Mouse (Mus musculus): Measurements from ENCODE around the gene Arl6ip1.
A peak's percentile ranks its signal among the peaks of the same experiment; 100 is the strongest.
"Not testable (repeated sequence)": the region's sequence is repeated elsewhere in the genome, so short reads cannot be mapped to it uniquely, and the experiment has no call there.

Gene Arl6ip1

DNA sequence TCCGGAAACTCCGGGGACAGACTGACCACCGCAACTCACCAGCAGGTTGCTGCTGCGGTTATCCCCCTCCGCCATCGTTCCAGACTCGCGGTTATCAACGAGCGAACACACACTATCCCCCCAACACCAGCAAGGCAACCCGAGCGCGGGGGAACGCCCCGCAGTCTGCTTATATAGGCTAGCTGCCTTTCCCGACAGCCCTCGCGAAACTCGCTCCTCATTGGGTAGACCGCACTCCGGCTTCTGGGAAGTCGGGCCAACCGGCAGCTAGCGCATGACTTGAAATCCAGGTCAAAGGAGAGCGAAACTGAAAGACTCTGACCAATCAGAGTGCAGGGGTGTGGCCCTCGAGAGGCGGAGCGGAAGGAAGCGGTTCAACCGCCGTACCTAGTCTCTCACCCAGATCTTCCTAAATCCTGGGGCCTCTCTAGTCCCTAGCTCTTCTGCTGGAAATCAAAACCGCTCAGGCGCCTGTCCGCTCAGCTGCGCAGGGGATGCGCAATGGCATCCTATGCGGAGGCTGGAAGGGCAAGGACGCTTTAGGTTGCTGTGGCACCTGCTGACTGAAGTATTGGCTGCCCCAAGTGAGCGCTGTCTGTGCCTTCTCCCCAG is at the start of gene Arl6ip1:
TSS of gene Arl6ip1 (minus strand) at position 233 of the 612 bp plus-strand sequence.
- DNase-seq (ENCODE audit: low read depth, low spot score) = peak; percentile 94

DNA sequence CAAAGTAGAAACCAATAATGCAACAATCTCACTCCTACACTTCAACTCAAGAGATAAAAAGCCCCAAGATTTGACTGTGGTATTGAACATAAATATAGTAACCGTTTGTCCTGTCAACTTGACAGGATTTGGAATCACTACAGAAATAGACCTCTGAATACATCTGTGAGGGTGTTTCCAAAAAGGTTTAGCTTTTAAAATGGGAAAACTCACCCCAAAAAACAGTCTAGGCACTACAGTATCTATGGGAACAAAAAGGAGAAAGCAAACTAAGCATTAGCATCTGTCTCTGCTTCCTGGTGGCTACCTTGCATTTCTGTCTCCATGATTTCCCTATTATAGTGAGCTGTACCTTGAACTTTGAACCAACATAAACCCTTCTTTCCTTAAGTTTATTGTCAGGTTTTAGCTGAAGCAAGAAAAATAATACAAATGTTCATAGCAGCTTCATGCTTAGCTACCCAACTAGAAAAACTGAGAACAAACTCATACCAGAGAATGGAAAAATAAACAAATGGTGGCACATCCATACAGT is 46.4 kb upstream of the Arl6ip1 start:
- DNase-seq (ENCODE audit: low read depth, low spot score) = no peak

DNA sequence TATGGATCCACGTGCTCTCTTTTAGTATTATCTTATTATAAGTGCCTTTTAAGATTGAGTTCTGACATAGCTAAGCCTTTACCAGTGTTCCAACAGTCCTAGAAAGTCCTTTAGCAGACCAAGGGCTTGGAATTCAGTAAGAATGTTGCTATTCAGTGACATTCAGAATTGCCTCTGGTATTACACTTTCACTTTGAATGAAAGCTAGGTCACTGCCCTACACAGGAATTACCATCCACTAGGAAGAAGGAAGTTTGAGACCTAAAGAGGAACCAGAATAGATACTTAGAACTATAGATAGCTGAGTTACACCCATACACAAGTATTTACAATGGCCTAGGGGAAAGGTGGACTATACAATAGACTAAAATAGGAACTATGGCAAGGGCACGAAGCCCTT is 40.7 kb upstream of the Arl6ip1 start:
- not testable (repeated sequence) for DNase-seq (ENCODE audit: low read depth, low spot score)

- DNase-seq (ENCODE audit: low read depth, low spot score) = no peak
Measured at GRCm38 (mm10) chr7:118163006-118163405, 33.5 kb upstream of the Arl6ip1 start.

DNA sequence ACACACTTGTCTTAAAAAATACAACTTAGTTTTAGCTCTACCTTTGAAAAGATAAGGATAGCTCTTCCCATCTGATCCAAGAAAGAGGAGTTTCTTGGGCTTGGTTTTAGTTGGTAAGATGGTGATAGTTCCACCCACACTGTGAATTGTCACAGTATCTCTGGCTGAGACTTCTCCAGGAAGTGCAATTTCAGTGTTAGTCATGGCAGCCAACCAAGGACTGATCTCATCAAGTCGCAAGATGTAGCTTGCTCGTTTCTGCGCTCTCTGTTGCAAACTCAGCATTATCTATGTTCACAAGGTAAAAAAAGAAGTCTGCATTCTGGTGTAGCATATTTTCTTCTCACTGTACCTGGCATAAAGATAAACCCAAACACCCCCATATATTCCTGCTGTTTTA is 30.7 kb upstream of the Arl6ip1 start:
- no peak for DNase-seq (ENCODE audit: low read depth, low spot score)

DNA sequence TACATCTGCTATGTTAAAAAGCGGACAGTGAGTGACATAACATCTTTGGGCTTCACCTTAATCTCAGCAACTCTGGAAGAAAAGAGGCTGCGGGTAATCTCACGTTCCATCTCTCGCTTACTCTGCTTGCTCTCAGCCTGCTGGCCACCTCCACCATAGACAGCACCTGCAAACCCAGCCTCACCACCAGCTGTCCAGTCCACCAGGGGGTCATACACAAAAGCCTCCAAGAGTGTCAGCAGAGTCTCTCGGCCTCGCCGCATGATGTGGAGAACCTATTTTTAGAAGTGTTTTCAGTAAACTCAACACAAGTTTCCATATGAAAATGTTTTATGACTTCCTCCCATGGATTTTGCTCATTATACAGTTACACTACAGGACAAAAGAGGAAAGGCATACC is 27.0 kb upstream of the Arl6ip1 start:
- DNase-seq (ENCODE audit: low read depth, low spot score) = no peak

GRCm38 (mm10) chr7:118154150-118154549 is 24.7 kb upstream of the Arl6ip1 start:
- no peak for DNase-seq (ENCODE audit: low read depth, low spot score)

GRCm38 (mm10) chr7:118143602-118144001 is 14.1 kb upstream of the Arl6ip1 start:
- DNase-seq (ENCODE audit: low read depth, low spot score) = no peak

DNA sequence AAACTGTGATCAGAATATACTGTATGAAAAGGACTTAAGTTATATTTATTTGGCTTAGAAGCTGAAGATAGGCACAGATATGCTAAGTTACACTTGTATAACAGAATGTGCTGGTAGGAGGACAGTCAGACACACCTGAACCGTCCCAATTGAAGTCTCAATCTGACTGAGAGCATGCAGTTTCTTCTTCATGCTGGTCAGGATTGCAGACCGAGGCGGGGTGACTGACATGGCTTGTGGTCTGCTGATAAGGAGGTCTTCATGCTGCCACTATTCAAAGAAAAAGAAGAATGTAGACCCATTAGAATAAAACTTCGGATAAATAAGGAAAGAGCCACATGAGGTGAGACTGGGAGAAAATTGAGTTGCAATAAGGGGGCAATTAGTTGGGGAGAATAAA is 13.7 kb upstream of the Arl6ip1 start:
- DNase-seq (ENCODE audit: low read depth, low spot score) = no peak

DNA sequence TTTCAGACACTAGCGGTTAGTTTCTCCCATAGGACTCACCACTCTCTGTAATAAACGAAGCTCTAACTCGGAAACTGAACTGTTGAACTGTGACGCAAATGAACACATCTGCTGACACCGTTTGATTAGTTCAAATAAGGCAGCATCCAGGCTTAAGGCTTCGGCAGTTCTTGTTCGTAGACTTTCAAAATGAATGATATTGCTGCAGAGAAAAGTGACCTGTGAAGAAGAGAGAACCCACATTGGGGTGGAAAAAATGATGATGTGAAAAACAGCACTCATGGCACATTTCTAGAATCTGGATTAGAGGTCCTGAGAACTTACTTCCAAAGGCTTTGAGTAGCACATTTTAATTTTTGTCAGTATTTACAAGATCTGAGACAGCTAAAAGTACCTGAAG is 11.8 kb upstream of the Arl6ip1 start:
- no peak for DNase-seq (ENCODE audit: low read depth, low spot score)

DNA sequence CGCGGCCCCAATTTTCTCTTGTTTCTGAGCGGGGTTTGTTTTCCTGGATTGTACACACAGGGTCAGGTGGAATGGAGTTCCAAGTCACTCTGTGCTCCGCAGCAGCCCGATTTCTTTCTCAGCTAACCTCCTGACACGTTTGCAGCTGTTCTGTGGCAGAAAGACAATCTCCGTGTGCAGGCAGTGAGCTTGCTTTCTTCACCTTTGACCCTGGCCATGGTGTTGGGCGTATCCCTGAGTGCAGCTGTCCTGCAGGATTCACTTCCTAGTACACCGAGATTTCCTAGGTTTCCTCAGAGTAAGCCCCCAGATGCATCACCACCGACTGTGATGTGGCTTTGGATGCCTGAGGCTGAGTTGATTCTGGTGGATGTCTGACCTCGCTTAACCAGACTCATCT is 5.7 kb upstream of the Arl6ip1 start:
- no peak for DNase-seq (ENCODE audit: low read depth, low spot score)

DNA sequence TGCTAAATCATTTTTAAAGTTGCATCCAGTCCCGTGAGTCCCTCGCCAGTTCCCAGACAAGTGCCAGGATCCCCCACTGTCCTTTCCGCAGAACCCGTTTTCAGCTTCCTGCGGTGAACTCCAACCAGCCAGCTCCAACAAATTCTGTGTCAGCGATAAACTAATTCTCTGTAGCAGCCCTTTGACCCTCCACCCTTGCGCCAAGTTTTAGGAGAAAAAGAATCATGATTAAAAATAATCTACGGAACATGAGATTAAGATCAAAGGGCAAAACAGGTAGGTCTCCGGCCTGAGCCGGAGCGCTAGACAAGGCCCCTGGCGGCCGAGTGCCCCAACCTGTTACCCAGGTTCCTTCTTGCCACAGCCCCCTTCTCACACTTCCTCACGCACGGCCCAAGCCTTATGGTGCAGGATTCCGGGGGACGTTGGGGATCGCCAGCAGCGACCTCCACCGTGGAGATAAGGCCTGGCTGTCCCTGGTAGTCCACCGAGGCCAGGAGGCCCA is 485 bp downstream of the Arl6ip1 start:
- DNase-seq (ENCODE audit: low read depth, low spot score) = no peak

DNA sequence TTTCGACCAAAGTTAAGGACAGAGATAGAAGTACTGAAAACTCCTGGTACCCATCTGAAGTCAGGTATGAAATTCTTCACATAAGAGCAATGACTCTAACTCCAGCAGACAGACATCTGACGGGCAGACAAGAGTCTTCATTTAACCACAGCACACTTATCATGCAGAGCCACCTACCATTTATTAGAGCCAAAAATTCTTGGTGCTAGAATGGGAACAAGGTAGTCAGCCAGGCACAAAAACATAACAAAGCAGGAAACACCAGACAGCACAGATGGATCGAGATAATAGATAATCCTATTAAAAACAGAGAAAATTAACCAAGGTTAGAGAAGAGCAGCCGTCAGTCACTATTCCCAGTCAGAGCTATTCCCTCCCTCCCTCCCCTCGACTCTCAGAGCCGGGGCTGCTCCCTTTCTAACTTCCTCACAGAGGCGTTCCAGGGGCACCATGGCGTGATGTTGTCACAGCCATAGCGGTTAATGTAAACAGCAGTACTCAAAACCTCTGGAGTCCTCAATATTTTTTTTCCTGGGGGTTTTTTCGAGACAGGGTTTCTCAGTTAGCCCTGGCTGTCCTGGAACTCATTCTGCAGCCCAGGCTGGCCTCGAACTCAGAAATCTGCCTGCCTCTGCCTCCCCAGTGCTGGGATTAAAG is 3.1 kb downstream of the Arl6ip1 start:
- no peak for DNase-seq (ENCODE audit: low read depth, low spot score)

GRCm38 (mm10) chr7:118125736-118126135 is 3.7 kb downstream of the Arl6ip1 start:
- DNase-seq (ENCODE audit: low read depth, low spot score) = no peak

DNA sequence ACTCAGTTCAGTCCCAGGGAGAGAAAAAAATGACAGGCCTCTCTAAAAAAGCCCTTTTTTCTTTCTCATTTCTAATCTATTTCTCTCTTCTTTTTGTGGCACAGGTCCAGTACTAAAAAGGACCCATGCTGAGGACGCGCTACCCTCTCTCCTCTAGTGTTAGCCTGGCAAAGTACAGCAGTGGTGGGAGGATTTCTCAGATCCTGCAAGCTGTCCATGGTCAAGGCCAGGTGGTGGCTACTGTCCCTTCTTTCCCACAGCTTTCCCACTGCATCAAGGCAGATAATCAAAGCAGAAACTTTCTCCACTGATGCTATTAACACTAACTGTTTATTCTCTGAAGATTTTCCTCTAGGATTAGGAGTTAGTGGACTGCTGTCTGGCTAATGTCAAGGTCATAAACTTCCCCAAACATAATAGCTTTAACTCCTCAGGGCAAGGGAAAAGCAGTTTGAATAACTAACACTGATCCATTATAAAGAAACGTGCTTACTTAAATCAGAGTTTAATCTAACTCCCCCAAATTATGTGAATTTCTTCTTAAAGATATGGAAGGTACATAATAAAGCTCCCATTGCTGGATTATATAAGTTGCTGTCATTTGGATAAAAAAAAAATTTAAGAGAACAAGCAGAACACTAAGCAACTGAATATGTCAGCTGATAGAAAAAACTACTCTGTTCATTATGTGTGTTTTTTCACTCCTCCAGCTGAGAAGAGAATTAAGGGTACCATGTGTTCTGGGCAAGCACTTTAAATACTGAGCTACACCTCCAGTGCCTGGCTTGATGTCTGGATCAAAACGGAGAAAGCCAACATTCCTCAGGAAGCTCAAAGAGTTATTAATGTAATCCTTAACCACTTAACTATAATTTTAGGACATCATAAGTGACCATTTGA is 5.7 kb downstream of the Arl6ip1 start:
- DNase-seq (ENCODE audit: low read depth, low spot score) = no peak

DNA sequence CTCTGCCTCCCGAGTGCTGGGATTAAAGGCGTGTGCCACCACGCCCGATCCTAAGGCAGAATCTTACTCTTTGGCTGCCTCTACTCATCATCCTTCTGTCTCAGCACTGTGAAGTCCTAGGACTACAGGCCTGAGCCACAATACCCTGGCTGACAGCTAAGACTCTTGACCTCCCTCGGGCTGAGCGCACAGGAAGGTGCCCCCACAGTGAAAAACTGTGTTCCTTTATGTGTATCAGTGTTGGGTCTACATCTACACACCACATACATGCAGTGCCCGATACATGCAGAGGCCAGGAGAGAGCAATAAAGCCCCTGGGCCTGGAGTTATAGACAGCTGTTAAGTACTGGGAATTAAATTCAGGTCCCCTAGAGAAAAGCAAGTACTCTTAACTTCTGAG is 7.2 kb downstream of the Arl6ip1 start:
- DNase-seq (ENCODE audit: low read depth, low spot score) = no peak

DNA sequence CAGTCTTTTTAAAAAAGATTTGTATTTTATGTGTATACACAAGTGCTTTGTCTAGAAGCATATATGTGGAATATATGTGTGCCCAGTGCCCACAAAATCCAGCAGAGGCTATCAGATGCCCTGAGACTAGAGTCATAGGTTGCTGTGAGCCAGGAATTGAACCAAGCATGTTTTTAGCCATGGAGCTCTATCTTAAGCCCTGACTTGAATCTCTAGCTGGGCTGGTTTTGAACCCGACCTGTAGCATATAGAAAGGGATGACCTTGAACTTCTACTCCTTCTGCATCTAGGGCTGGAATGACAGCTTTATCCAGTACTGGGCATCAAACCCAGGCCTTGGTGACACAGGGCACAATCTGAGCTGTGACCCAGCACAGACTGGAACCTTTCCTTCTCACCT is 8.8 kb downstream of the Arl6ip1 start:
- DNase-seq (ENCODE audit: low read depth, low spot score) = no peak

DNA sequence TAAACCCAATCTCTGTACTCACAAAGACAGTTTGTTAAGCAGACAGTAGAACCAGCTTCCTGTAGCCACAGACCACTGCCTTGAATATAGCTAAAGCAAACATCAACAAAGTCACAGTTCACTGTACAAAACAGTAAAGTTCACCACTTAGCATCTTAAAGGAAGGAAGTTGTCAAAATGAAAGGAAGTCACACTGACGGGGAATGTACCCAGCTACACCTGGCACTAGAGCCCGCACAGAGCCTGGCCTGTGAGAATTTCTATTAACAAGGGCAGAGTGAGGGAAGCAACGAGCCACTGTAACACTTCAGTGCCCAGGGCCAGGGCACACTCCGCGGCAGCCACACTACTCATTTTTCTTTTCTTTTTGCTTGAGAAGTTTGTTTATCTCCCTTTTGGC is 9.5 kb downstream of the Arl6ip1 start:
- DNase-seq (ENCODE audit: low read depth, low spot score) = no peak

DNA sequence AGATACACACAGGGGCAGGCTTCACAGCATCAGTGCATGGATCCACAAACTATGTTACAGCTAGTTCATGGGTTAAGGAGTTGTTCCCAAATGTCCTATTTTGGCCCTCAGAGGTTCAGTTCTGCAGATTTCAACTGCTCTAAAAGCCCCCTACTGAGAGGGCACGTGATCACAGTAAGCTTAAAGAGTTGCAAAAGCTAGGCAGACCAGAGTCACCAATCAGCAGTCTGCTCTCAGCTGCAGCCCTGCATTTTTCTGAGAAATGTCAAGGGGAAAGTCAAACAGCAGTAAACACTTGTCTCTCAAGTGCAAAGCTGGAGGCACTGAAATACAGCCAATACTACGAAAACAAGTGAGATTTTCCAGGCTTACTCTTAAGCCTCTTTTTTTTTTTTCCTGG is 10.3 kb downstream of the Arl6ip1 start:
- DNase-seq (ENCODE audit: low read depth, low spot score) = no peak

GRCm38 (mm10) chr7:118118426-118118825 is 11.0 kb downstream of the Arl6ip1 start:
- no peak for DNase-seq (ENCODE audit: low read depth, low spot score)

DNA sequence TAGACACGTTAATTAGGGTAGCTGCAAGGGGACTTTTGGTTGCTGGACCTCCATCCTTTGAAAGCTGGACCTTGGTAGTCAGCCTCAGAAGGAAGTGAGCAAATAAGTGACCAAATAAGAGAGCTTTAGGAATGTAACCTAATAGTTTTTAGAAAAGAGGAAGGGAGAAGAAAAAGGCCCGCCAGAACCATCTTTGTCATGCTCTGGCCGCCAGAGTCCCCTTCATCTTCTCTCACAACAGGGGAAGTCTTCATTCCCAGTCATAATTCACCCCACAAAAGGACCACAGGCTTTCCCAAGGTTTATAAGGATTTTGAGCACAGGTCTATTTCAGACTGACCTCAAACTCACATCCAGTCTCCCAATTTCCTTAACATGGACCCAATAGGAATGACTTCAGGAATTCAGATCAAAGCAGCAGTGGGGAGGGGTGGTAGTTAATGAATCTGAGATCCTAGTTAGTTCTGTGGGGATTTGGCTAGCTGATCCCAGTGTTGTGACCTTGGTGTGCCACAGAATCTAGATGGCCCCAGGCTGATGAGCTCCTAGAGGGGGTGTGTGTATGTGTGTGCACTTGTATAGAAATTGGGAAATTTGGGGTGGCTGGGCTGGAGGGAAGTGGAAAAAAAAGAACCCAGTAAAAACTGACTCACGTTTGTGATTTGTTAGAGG is 11.8 kb downstream of the Arl6ip1 start:
- no peak for DNase-seq (ENCODE audit: low read depth, low spot score)

Measured in embryo, embryonic 11.5 days (tissue).